Mouse (Mus musculus) adipocyte (in vitro differentiated cells): ENCODE data around the gene Stk11.

Source experiments
- DNase-seq: peaks from one replicate; pipeline ENCODE4 v3.0.0-alpha.2; 2016; ENCODE audit warnings: low spot score

Gene Stk11

DNA sequence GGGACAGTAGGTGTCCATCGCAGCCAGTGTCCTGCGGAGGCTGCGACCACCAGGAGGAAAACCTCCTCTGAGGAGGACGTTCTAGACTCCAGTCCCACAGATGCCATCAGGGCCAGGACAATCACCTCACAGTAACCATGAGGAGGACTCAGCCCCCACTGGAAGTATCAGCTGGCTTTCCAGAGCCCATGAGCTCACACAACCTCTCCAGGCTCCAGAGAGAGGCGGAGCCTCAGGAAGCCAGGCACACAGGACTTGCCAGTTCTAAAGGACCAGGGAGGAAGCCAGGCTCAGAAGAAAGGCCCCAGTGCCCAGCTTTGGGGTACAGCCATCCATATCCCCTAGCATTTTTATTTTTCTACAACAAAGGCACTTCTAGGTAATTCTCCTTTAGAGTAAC lies 20.1 kb upstream of the Stk11 start:
- no peak for DNase-seq

GRCm38 (mm10) chr10:80097275-80097674 lies 18.3 kb upstream of the Stk11 start:
- no peak for DNase-seq

DNA sequence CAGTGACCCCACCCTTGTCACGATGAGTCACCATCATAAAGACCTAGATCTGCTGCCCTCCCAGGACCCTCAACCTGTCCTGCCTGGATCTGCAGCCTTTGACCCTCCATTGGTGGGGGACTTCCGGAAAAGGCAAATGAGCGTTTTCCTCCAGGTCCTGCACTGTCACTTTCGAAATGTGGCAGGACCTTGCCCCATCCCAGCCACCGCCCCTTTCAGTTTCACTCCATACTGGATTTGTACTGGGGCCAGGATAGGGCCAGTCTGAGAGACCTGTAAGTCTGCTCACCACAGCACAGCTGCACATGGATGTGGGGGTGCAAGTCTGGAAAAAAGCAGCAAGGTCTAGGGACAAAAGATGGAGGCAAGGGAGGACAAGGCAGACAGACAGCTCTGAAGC lies 17.0 kb upstream of the Stk11 start:
- DNase-seq: no peak

DNA sequence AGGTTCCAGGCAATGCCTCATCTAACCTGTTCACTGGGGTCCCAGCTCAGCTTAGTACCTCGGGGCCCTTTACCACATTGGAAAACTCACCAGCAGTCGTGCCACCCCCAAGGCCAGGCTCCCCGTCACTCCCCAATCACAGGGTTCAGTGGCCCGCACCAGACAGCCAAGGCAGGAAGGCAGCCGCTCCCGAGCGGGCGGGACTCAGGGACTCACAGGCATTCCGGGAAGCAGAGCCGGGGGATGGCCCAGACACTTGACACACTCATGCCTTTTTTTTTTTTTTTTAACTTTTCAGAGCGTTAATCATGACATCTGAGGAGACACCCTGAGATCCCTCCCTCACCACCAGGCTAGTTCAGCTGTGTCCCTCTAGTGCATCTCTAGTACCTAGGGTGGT lies 14.6 kb upstream of the Stk11 start:
- peak; percentile 78 for DNase-seq

- DNase-seq: peak; percentile 80
Measured at GRCm38 (mm10) chr10:80102216-80102915, 13.2 kb upstream of the Stk11 start.

- DNase-seq: no peak
Measured at GRCm38 (mm10) chr10:80103032-80103431, 12.6 kb upstream of the Stk11 start.

DNA sequence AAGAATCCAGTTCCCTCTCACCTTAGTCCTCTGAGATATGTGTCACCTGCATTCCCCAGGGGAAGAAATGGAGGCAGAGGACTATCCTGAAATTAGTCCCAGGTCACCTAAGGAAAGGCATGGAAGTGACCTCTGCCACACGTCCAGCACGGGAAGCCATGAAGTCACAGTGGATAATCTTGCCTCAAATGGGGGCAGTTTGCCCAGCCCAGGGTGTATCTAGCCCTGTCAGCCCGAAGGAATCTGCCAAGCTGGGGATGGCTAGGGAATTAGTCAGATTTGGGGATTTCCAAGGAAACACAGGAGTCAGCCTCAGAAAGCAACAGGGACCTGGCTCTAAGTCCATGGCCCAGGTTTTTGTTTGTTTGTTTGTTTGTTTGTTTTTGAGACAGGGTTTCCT lies 11.4 kb upstream of the Stk11 start:
- peak; percentile 82 for DNase-seq

DNA sequence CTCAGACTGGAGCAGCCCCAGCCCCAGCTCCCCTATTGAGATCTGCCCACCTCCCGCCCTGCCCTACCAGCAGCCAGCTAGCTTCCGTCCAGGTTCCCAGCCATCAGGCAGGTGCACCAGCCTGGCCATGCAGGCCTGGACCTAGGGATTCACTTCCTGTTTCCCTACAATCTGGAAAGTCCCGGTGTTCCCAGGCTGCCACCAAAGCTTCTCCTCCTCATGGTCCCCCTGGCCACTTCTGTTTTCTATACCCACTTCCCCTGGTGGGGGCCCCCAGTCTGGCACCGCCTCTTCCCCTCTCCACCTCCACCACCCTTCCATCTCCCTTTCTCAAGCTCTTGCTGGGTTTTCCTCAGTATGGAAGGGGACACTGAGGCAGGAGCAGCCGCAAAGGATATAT lies 10.1 kb upstream of the Stk11 start, which contains the start of gene Sbno2:
Sbno2 (minus strand) TSS at position 112 of the 400 bp plus-strand sequence.
- DNase-seq: no peak

DNA sequence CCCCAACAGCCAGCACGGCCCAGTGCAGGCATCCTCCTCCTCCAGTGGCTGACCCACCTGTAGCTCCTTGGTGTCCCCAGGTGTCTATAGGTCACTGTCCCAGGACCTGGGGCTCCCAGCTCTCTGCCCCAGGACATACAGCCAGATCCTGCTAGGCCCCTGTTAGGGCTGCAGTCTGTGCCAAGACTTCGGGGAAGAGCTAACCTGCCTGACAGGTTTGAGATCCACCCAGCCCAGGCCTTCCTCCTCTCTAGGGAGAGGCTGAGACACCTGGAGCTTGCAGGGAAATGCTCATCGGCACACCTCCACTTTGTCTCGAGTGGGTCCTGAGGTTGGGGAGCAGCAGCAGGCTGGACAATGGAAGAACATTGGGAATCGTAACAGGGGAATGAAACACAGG lies 9.7 kb upstream of the Stk11 start:
- DNase-seq: no peak

DNA sequence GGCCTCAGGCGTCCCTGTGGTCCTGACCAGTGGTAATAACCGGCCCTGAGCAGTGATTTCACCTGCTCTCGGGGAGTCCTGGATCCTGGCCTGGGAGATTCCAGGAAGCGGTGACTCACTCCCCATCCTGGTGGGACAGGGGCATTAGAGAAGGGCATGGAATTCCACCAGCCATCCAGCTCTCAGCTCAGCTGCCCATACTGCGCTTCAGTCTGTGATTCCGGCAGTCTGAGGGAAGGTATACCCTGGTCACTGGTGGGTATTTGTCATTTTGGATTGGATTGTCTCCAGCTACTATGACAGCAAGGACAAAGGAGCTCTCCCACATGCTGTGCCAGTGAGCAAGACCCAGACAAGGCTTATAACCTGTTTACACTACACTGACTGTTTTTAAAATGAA lies 7.9 kb upstream of the Stk11 start:
- no peak for DNase-seq

- peak; percentile 95 for DNase-seq
Measured at GRCm38 (mm10) chr10:80114341-80115284, 990 bp upstream of the Stk11 start.

DNA sequence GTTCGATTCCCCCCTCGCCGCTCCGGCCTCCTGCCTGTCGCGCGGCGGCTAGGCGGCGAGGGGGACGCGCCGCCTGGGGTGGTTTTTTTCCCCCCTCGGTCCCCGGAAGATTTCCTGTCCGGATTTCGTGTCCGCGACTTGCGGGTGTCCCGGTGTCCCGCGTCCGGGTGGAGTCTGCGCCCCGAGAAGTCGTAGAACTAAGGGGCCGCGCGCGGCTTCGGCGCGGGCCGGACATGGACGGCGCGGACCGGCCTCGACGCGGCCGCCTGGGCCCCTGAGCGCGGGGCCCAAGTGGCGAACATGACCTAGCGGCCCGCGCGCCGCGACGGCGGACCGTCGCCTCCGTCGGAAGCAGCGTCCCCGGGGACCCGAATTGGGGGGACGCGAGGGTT lies 337 bp downstream of the Stk11 start:
- DNase-seq: no peak

- peak; percentile 44 for DNase-seq
Measured at GRCm38 (mm10) chr10:80116563-80116926, 942 bp downstream of the Stk11 start.

DNA sequence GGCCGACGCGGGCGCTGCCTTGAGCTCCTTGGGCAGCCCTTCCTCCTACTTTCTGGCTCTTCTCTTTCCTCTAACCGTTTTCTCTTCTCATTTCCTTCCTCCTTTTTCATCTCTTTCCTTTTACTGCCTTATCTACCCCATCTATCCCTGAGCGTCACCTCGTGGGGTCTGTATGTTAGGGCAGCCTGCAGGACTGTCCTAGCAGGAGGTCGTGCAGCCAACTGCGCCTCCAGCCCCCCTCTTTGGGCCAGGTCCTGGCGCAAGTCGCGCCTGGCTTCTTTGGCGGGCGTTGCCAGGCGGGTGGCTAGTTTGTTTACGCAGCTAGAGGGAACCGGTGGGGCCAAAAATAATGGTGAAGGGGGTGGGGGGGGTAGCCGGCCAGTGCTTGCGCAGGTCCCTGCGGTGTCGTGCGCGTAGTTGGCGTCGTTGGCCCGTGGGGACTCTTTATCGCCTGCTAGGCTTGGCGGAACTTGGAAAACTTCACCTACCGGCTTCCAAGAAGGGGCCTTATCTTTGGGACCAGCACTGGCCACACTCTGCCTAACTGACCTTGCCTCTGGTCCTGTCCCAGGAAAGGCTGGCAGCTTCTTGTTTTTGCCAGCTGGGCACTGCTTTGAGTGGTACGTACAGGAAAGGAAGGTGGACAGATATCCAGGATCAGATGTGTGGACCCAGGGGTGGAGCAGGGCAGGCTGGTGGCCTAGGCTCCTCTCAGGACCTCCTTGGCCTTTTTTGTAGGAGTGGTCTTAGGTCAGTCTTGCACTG lies 1.5 kb downstream of the Stk11 start:
- DNase-seq: peak; percentile 51

DNA sequence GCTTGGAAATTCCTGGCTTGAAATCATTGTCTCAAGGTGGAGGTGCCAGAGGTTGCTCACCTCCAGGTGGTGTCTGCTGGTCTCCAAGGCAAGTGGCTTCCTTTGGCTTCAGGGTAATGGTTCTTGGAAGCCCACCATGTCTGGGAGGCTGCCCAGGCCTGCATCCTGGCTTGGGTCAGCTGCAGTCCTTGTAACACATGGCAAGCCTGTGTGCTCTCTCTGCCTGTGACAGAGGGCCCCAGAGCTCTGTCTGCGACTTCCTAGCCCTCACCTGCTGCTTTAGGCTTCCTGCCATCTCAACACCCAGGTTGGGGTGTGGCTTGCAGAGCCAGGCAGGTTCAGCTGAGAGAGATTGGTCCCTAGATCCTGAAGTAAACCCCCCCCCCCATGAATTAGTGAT lies 2.1 kb downstream of the Stk11 start:
- DNase-seq: no peak

- no peak for DNase-seq
Measured at GRCm38 (mm10) chr10:80118552-80118951, 2.9 kb downstream of the Stk11 start.

- no peak for DNase-seq
Measured at GRCm38 (mm10) chr10:80120146-80120545, 4.5 kb downstream of the Stk11 start.

GRCm38 (mm10) chr10:80121639-80122038 lies 6.0 kb downstream of the Stk11 start:
- DNase-seq: no peak

GRCm38 (mm10) chr10:80123932-80124562 lies 8.4 kb downstream of the Stk11 start:
- no peak for DNase-seq

DNA sequence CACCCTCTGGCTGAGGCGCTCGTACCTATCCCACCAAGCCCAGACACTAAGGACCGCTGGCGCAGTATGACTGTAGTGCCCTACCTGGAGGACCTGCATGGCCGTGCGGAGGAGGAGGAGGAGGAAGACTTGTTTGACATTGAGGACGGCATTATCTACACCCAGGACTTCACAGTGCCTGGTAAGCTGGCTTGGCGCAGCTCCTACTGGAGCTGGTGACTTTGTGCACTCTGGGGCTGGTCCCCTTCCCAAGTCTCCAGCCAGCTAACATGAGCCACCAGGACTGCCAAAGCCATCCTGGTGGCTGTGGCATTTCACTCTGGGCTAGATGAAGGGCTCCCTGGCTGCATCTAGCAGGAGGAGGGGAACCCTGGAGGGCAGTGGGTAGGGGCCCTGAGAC lies 12.3 kb downstream of the Stk11 start:
- DNase-seq: no peak

DNA sequence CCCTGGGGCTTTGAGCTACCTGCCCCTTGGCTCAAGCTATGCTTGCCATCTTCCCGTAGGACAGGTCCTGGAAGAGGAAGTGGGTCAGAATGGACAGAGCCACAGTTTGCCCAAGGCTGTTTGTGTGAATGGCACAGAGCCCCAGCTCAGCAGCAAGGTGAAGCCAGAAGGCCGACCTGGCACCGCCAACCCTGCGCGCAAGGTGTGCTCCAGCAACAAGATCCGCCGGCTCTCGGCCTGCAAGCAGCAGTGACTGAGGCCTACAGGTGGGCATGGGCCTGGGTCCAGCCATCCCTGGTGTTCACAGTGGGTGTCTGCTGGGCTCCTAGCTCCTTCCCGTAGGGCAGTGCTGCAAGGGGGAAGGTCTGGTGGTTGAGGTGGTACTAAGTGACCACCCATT lies 14.2 kb downstream of the Stk11 start:
- no peak for DNase-seq

GRCm38 (mm10) chr10:80130403-80131031 lies 14.9 kb downstream of the Stk11 start:
- no peak for DNase-seq
